Mouse (Mus musculus) stomach, embryonic 15.5 days (tissue): ENCODE data around the gene Sertad3. TPM values are rescaled to one million over a fixed set of nuclear protein-coding genes. Genes with fewer than 3 reads are reported as not detected.
A peak's percentile ranks its signal among the peaks of the same experiment; 100 is the strongest.

Experiments used
- ATAC-seq: fragments of 200-750 bp; cut with Nextera tagmentation; 2 replicates; pipeline ENCODE4 v1.8.0; 2017; ENCODE audit warnings: low read depth, moderate number of reproducible peaks, moderate TSS enrichment; ENCODE audit not compliant: insufficient read depth, low FRiP score
- H3K27ac ChIP-seq: fragments of 300-500 bp; sonication (generic); 2 replicates; pipeline ENCODE4 v1.5.1; 2015; ENCODE audit warnings: mild to moderate bottlenecking, inconsistent platforms
- H3K27me3 ChIP-seq: fragments of 300-500 bp; sonication (generic); replicated peaks from 2 replicates; pipeline ENCODE4 v1.6.1; 2015; ENCODE audit warnings: inconsistent platforms
- H3K36me3 ChIP-seq: fragments of 300-500 bp; sonication (generic); 2 replicates; pipeline ENCODE4 v1.6.1; 2015; ENCODE audit warnings: inconsistent platforms
- H3K4me1 ChIP-seq: fragments of 300-500 bp; sonication (generic); 2 replicates; pipeline ENCODE4 v1.6.1; 2015; ENCODE audit warnings: inconsistent platforms
- H3K4me2 ChIP-seq: fragments of 300-500 bp; sonication (generic); 2 replicates; pipeline ENCODE4 v1.6.1; 2015; ENCODE audit warnings: mild to moderate bottlenecking, inconsistent platforms
- H3K4me3 ChIP-seq: fragments of 300-500 bp; sonication (generic); replicated peaks from 2 replicates; pipeline ENCODE4 v1.5.1; 2015; ENCODE audit warnings: inconsistent platforms
- H3K9ac ChIP-seq: fragments of 300-500 bp; sonication (generic); 2 replicates; pipeline ENCODE4 v1.6.1; 2015; ENCODE audit warnings: inconsistent platforms
- H3K9me3 ChIP-seq: fragments of 300-500 bp; sonication (generic); 2 replicates; pipeline ENCODE4 v1.6.1; 2016; ENCODE audit warnings: inconsistent platforms
- WGBS: fragments of 180-500 bp; shearing (Covaris S2); methylation state at CpG from one replicate; pipeline ENCODE4 v1.1.7; 2015; 5-methylcytosine and 5-hydroxymethylcytosine counted together
- polyA plus RNA-seq: library from polyadenylated mRNA; unstranded; fragments of >200 nt; fragmentation: Nextera tagmentation; extraction: Ambion mirVana; gene quantifications from 2 replicates; pipeline ENCODE4 v1.2.1, GENCODE M21; 2015

Sertad3 gene
- polyA plus RNA-seq, 1 experiment from 2014 or later: 35.1 TPM

DNA sequence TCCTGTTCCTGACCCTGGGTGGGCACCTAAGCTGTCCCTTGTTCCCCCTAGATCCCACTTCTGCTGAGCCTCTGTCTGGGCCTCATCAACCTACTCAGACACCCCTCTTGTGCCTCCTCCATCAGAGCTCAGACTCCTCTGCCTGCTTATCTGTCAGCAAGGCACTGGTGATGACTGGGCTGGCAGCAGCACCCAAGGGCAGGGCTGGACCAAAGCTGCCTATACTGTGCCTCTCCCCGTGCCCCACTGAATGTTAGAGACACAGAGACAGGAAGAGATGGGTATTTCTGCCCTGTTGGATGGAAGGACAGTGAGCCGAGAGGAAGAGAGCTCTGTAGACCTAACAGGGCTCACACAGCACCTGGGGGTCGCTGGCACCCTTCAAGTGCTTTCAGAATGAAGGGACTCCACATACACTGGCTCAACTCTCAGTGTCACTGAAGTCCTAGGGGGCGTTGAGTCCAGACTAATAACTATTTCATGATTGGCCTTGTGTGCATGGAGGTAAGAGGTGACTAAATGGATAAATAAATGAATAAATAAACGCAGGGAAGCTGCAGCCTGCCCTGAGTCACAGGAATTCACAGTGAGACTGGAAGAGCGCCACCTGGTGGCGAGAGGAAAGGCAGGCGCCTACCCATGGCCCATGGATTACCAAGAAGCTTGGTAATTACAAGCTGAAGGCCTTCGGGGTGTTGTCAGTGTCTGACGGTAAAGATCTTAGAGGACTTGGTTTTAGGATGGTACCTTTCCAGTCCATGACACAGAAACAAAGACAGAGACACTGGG, 52.7 kb downstream of the Sertad3 start:
- Histone ChIP-seq H3K27ac (0 out of 2 replicates have a peak overlapping the region, but pooled peaks have one; percentile 6), H3K9me3 (no peaks in the 10 kb centered on the region), H3K9ac (no peak overlapping the region), H3K36me3 (0 out of 2 replicates have a peak, but pooled peaks cover 2% of the 10 kb centered on the region), H3K4me3 (no peak overlapping the region), H3K27me3 (no peaks in the 10 kb centered on the region), H3K4me1 (no peaks in the 10 kb centered on the region), H3K4me2 (no peak overlapping the region)
- 23% methylated on average over 10 of the region's 10 CpGs for WGBS
- ATAC-seq: peak; percentile 83

Other genes with a start within 250 kb of the Sertad3 start
- gene Itpkc, start 245.1 kb upstream of the Sertad3 start, polyA plus RNA-seq: 8.8 and 9.4 TPM in 2 replicates
- gene Coq8b, start 240.7 kb upstream of the Sertad3 start, polyA plus RNA-seq: 21.2 and 26.2 TPM in 2 replicates
- gene Numbl, start 215.3 kb upstream of the Sertad3 start, polyA plus RNA-seq: 22.7 and 23.4 TPM in 2 replicates
- gene Ltbp4, start 136.1 kb upstream of the Sertad3 start, polyA plus RNA-seq: 154 and 161 TPM in 2 replicates
- 38.8 and 43.7 TPM in 2 replicates for gene Shkbp1, start 117.7 kb upstream of the Sertad3 start, polyA plus RNA-seq
- gene Gm20479, start 116.3 kb upstream of the Sertad3 start, polyA plus RNA-seq: 0.62 and 1.7 TPM in 2 replicates
- 0.45 and 0.58 TPM in 2 replicates for gene Sptbn4, start 26.1 kb upstream of the Sertad3 start, polyA plus RNA-seq
- gene Blvrb, start 25.8 kb upstream of the Sertad3 start, polyA plus RNA-seq: 86.6 and 133 TPM in 2 replicates
- gene Sertad1, start 13.1 kb downstream of the Sertad3 start, polyA plus RNA-seq: 35.3 and 36.7 TPM in 2 replicates
- 3.1 and 3.5 TPM in 2 replicates for gene Prx, start 25.6 kb downstream of the Sertad3 start, polyA plus RNA-seq
- 0.67 and 0.86 TPM in 2 replicates for gene Hipk4, start 49.5 kb downstream of the Sertad3 start, polyA plus RNA-seq
- 77.5 and 81.0 TPM in 2 replicates for gene Pld3, start 79.5 kb downstream of the Sertad3 start, polyA plus RNA-seq
- gene 2310022A10Rik, start 79.5 kb downstream of the Sertad3 start, polyA plus RNA-seq: 21.0 and 23.4 TPM in 2 replicates
- 77.7 and 82.3 TPM in 2 replicates for gene Akt2, start 117.8 kb downstream of the Sertad3 start, polyA plus RNA-seq
- gene Ttc9b, start 180.1 kb downstream of the Sertad3 start, polyA plus RNA-seq: 1.6 and 1.8 TPM in 2 replicates
- gene Map3k10, start 200.8 kb downstream of the Sertad3 start, polyA plus RNA-seq: 7.1 and 8.3 TPM in 2 replicates
- gene Zfp607b, start 215.6 kb downstream of the Sertad3 start, polyA plus RNA-seq: 2.9 and 4.2 TPM in 2 replicates